Mouse (Mus musculus) neural tube, embryonic 11.5 days (tissue): ENCODE results near the gene Dip2b. TPM values are rescaled to one million over a fixed set of nuclear protein-coding genes. Genes with fewer than 3 reads are reported as not detected.

ENCODE experiments used
- ATAC-seq: fragments of 200-750 bp; cut with Nextera tagmentation; 2 replicates; pipeline ENCODE4 v1.8.0; 2017; ENCODE audit warnings: moderate number of reproducible peaks, mild to moderate bottlenecking, moderate TSS enrichment, moderate library complexity; ENCODE audit not compliant: insufficient read depth, low FRiP score, low TSS enrichment
- DNase-seq: peaks from one replicate; pipeline ENCODE4 v3.0.0-alpha.2; 2015; ENCODE audit warnings: low spot score
- H3K27ac ChIP-seq: fragments of 300-500 bp; sonication (generic); 2 replicates; pipeline ENCODE4 v1.5.1; 2014; ENCODE audit warnings: low read depth, mild to moderate bottlenecking, low read length
- H3K27me3 ChIP-seq: fragments of 300-500 bp; sonication (generic); 2 replicates; pipeline ENCODE4 v1.6.1; 2014; ENCODE audit warnings: mild to moderate bottlenecking, low read length, mixed read lengths; ENCODE audit not compliant: control insufficient read depth, insufficient read depth
- H3K36me3 ChIP-seq: fragments of 300-500 bp; sonication (generic); 2 replicates; pipeline ENCODE4 v1.6.1; 2014; ENCODE audit warnings: mild to moderate bottlenecking, low read length, moderate library complexity, mixed read lengths; ENCODE audit not compliant: control insufficient read depth, insufficient read depth
- H3K4me1 ChIP-seq: fragments of 300-500 bp; sonication (generic); 2 replicates; pipeline ENCODE4 v1.6.1; 2014; ENCODE audit warnings: low read length, mixed read lengths; ENCODE audit not compliant: control insufficient read depth, insufficient read depth
- H3K4me2 ChIP-seq: fragments of 300-500 bp; sonication (generic); 2 replicates; pipeline ENCODE4 v1.6.1; 2014; ENCODE audit warnings: low read depth, mild to moderate bottlenecking, moderate library complexity
- H3K4me3 ChIP-seq: fragments of 300-500 bp; sonication (generic); 2 replicates; pipeline ENCODE4 v1.5.1; 2014; ENCODE audit warnings: low read depth, low read length
- H3K9ac ChIP-seq: fragments of 300-500 bp; sonication (generic); 2 replicates; pipeline ENCODE4 v1.6.1; 2014; ENCODE audit warnings: mild to moderate bottlenecking, low read length
- H3K9me3 ChIP-seq: fragments of 300-500 bp; sonication (generic); 2 replicates; pipeline ENCODE4 v1.6.1; 2016; ENCODE audit warnings: low read length; ENCODE audit not compliant: control insufficient read depth
- WGBS: fragments of 180-500 bp; shearing (Covaris S2); extraction: QIAGEN DNeasy Blood & Tissue Kit; methylation state at CpG from one replicate; pipeline ENCODE4 v1.1.7; 2014; 5-methylcytosine and 5-hydroxymethylcytosine counted together
- polyA plus RNA-seq: library from polyadenylated mRNA; unstranded; fragments of >200 nt; fragmentation: Nextera tagmentation; extraction: Ambion mirVana; gene quantifications from 2 replicates; pipeline ENCODE4 v1.2.1, GENCODE M21; 2014

Gene Dip2b
- polyA plus RNA-seq, 1 experiment from 2014 or later = 27.9 TPM

DNA sequence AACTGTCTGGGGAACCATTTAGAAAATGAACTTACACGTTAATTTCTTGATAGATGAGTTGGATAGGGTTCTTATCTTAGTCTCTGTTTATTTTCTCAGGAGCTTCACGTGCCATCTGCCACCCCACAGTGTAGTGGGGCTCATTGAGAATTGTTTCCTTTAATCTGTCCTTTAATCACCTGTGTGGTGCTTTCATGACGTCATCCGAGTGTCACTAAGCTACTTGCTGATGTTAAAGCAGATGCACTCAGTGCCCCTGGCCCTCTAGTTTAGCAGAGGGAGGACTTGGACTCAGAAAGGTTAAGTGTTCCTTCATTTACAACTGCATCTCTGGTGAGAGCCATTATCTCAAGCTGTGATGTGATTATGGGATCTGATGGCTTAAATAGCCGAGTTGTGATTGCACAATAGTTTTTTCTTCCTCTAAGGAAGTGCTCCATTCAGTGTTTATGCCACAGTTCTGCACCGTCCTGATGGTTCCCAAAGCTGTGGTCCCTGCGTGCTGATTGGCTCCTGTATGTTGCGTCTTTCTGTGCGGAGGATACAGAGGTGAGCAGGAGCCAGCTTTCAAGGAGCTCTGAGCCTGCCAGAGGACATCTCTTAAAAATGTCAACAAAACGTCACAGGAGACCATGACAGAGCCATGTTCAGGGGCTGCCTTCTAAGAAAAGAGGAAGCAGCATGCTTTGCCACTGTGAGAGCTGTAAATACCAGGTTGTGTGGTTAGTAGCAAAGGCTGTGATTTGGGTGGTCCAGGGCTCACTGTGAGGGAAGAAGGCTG is 3.0 kb downstream of the Dip2b start:
- peaks cover 20% of the 10 kb centered on the region for H3K4me1 ChIP-seq
- no peaks in the 10 kb centered on the region for H3K9me3 ChIP-seq
- H3K27ac ChIP-seq = peak overlapping the region; percentile 50
- peak overlapping the region; percentile 35 for H3K9ac ChIP-seq
- 46% methylated on average over 10 of the region's 10 CpGs for WGBS
- no peaks in the 10 kb centered on the region for H3K27me3 ChIP-seq
- no peak for DNase-seq
- ATAC-seq = no peak
- H3K4me2 ChIP-seq = peak overlapping the region; percentile 63
- no peaks in the 10 kb centered on the region for H3K36me3 ChIP-seq
- H3K4me3 ChIP-seq = peak overlapping the region; percentile 17

DNA sequence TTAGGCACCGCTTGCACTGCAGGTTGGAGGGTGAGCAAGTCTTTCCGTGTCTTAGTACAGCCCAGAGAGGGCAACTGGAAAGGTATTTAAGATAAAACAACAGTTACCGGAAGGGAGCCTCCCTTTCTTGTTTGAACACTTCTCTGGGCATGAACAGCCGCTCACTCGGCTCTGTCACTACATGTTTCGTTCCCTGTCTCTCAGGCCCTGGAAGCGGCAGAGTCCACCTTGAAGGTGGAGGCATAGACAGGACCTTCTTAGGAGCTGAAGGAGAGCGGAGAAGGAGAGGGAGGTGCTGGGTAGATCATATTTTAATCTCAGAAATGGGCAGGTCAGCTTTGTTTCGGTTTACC is 3.6 kb downstream of the Dip2b start:
- no peak overlapping the region for H3K4me2 ChIP-seq
- no peak for ATAC-seq
- H3K36me3 ChIP-seq = no peaks in the 10 kb centered on the region
- no peak overlapping the region for H3K9ac ChIP-seq
- no peak overlapping the region for H3K27ac ChIP-seq
- 83% methylated on average over 9 of the region's 9 CpGs for WGBS
- no peak overlapping the region for H3K4me3 ChIP-seq
- DNase-seq = no peak
- no peaks in the 10 kb centered on the region for H3K27me3 ChIP-seq
- peaks cover 20% of the 10 kb centered on the region for H3K4me1 ChIP-seq
- H3K9me3 ChIP-seq = no peaks in the 10 kb centered on the region

DNA sequence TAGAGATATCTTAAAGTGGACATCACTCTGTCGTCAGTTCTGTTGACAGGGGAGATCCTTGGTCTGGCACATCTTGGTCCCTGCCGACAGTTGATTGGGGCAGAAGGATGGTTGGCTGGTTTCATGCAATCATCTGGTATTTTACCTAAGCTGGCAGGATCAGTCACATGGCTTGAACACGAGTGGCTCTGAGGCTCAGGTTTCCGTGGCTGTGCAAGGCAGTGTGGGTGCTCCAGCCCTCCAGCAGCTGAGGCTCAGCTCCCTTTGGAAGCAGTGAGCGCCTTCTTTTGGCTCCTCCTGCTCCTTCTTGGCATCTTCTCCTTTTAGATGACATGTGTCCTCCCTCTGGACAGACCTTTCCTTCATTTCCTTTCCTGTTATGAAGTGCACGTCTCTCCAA is 7.1 kb downstream of the Dip2b start:
- no peak overlapping the region for H3K27ac ChIP-seq
- ATAC-seq (no peak), DNase-seq (no peak)
- no peak overlapping the region for H3K4me2 ChIP-seq
- no peak overlapping the region for H3K4me3 ChIP-seq
- no peaks in the 10 kb centered on the region for H3K9me3 ChIP-seq
- H3K4me1 ChIP-seq = peaks cover 16% of the 10 kb centered on the region
- no peaks in the 10 kb centered on the region for H3K36me3 ChIP-seq
- no peak overlapping the region for H3K9ac ChIP-seq
- WGBS = 62% methylated on average over 6 of the region's 6 CpGs
- no peaks in the 10 kb centered on the region for H3K27me3 ChIP-seq

DNA sequence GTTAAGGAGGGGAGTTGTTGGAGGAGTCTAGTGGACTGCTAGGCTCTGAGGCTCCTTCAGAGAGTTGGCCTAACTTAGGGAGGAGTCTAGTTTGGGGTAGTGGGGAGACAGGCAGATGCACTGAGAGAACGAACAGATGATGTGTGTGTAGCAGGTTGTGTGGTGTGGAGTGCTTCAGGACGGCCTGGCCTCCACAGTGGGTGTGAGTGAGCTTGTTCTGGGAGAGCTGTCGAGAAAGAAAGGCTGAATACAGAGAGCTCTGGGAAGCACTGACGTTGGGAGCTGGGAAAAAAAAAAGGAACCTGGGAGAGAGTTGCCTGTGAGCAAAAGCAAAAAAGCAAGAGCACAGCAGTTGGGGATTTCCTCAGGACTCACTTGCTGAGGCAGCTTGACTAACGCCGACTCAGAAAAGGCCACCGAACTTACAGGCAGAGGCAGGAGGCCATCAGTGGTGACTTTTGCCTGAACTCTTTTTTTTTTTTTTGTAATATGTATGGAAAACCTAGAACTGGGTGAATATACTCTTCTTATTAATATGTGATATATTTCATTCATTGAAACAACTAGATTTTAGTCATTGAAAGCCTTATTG is 11.1 kb downstream of the Dip2b start:
- H3K4me1 ChIP-seq = peaks cover 18% of the 10 kb centered on the region
- no peaks in the 10 kb centered on the region for H3K9me3 ChIP-seq
- DNase-seq (no peak), ATAC-seq (no peak)
- H3K9ac ChIP-seq = no peak overlapping the region
- no peak overlapping the region for H3K4me2 ChIP-seq
- 92% methylated on average over 7 of the region's 7 CpGs for WGBS
- no peak overlapping the region for H3K4me3 ChIP-seq
- H3K27me3 ChIP-seq = no peaks in the 10 kb centered on the region
- no peak overlapping the region for H3K27ac ChIP-seq
- no peaks in the 10 kb centered on the region for H3K36me3 ChIP-seq

- no peak for DNase-seq
- no peak overlapping the region for H3K4me2 ChIP-seq
- no peaks in the 10 kb centered on the region for H3K27me3 ChIP-seq
- H3K27ac ChIP-seq = no peak overlapping the region
- ATAC-seq = no peak
- 83% methylated on average over 7 of the region's 7 CpGs for WGBS
- no peaks in the 10 kb centered on the region for H3K36me3 ChIP-seq
- H3K4me1 ChIP-seq = peaks cover 14% of the 10 kb centered on the region
- H3K9ac ChIP-seq = no peak overlapping the region
- H3K9me3 ChIP-seq = no peaks in the 10 kb centered on the region
- H3K4me3 ChIP-seq = no peak overlapping the region
Measured at GRCm38 (mm10) chr15:100050940-100051339, 12.5 kb downstream of the Dip2b start.

- no peak overlapping the region for H3K4me2 ChIP-seq
- H3K9me3 ChIP-seq = no peaks in the 10 kb centered on the region
- H3K9ac ChIP-seq = peak overlapping the region; percentile 41
- 35% methylated on average over 3 of the region's 3 CpGs for WGBS
- ATAC-seq = no peak
- H3K36me3 ChIP-seq = no peaks in the 10 kb centered on the region
- peaks cover 14% of the 10 kb centered on the region for H3K4me1 ChIP-seq
- DNase-seq = peak; percentile 45
- H3K4me3 ChIP-seq = no peak overlapping the region
- peak overlapping the region; percentile 17 for H3K27ac ChIP-seq
- no peaks in the 10 kb centered on the region for H3K27me3 ChIP-seq
Measured at GRCm38 (mm10) chr15:100052726-100053125, 14.3 kb downstream of the Dip2b start.

- Histone ChIP-seq H3K4me3 (no peak overlapping the region), H3K4me2 (no peak overlapping the region), H3K27me3 (no peaks in the 10 kb centered on the region), H3K9ac (no peak overlapping the region), H3K4me1 (peaks cover 14% of the 10 kb centered on the region), H3K36me3 (no peaks in the 10 kb centered on the region), H3K9me3 (no peaks in the 10 kb centered on the region), H3K27ac (no peak overlapping the region)
- DNase-seq (no peak), ATAC-seq (no peak)
- WGBS = 94% methylated on average over 7 of the region's 7 CpGs
Measured at GRCm38 (mm10) chr15:100056397-100056908, 18.0 kb downstream of the Dip2b start.

DNA sequence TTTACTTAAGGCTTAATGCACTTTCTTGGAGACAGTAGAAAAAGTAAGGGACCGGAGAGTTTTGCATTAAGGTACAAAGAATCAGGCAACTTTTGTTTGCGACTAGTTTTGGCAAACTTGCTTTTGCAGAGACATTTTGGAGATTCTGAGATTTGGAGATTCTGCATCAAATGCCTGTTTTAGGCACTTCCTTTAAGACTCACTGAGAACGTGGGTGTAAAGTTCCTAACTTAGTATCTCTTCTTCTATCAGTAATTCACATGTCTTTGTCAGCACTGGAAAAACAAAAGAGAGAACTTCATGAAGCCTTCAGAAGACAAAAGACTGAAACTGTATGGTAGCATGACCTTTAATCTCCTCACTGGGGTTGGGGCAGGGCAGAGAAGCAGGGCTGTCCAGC is 19.2 kb downstream of the Dip2b start:
- Histone ChIP-seq H3K27me3 (no peaks in the 10 kb centered on the region), H3K4me1 (peaks cover 6% of the 10 kb centered on the region), H3K9me3 (no peaks in the 10 kb centered on the region), H3K4me2 (no peak overlapping the region), H3K4me3 (no peak overlapping the region), H3K9ac (no peak overlapping the region), H3K36me3 (no peaks in the 10 kb centered on the region), H3K27ac (no peak overlapping the region)
- DNase-seq (no peak), ATAC-seq (no peak)
- 80% methylated on average over 3 of the region's 3 CpGs for WGBS

GRCm38 (mm10) chr15:100058143-100058542 is 19.7 kb downstream of the Dip2b start:
- no peaks in the 10 kb centered on the region for H3K36me3 ChIP-seq
- H3K4me2 ChIP-seq = no peak overlapping the region
- peaks cover 2% of the 10 kb centered on the region for H3K4me1 ChIP-seq
- ATAC-seq (no peak), DNase-seq (no peak)
- no peak overlapping the region for H3K4me3 ChIP-seq
- H3K9me3 ChIP-seq = no peaks in the 10 kb centered on the region
- WGBS = 95% methylated on average over 3 of the region's 3 CpGs
- H3K9ac ChIP-seq = no peak overlapping the region
- no peak overlapping the region for H3K27ac ChIP-seq
- H3K27me3 ChIP-seq = no peaks in the 10 kb centered on the region
